Mouse (Mus musculus) kidney, adult 2 months (tissue): ENCODE measurements around the gene Mogs.

Source experiments
- CTCF ChIP-seq: fragments of 200-500 bp; conservative IDR thresholded peaks from 2 replicates; pipeline ENCODE4 v1.5.1; 2011; ENCODE audit warnings: low read depth, mild to moderate bottlenecking, control low read depth, low read length, moderate library complexity, mixed read lengths; ENCODE audit not compliant: insufficient read depth, insufficient read length
- POLR2A ChIP-seq: fragments of 200-500 bp; IDR thresholded peaks from one replicate; pipeline ENCODE4 v1.6.1; 2011; ENCODE audit warnings: low read depth, low read length, control low read depth

- TF ChIP-seq CTCF: no peak
- peak; percentile 54 for TF ChIP-seq POLR2A
Measured at GRCm38 (mm10) chr6:83120930-83121862, 5.9 kb downstream of the Mogs start, which contains the start of gene Wbp1.
